Mouse (Mus musculus) urinary bladder, postnatal 4 days (tissue): ENCODE measurements around the gene Olfr1321.

ENCODE experiments used
- DNase-seq, 2 experiments: peaks; one replicate each; pipeline ENCODE4 v3.0.0; 2021 to 2022; ENCODE audit warnings: low spot score in 2 of 2

Gene Olfr1321

DNA sequence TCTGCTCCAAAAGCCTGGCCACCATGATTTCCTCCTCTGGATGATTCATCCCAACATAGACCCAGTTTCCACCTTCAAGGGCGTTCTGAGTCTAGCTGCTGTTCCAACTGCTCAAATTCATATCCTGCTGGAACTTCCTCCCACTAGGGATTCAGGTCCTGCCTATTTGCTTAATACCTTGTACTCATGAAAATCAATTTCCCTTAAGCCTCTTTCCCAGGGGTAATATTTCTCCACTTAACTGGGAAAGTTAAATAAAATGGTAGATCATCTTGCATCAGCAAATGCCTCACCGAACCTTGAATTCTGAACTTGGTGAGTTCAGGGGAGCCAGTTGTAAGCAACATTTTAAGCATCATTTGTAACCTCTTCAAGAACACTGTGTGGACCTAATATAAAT, at the start of gene Olfr1321:
Gene Olfr1321 (minus strand): TSS at position 101 of the 400 bp plus-strand sequence.
- no peak for DNase-seq

GRCm38 (mm10) chrX:49770828-49771227, 36.0 kb upstream of the Olfr1321 start:
- DNase-seq, result no peak

GRCm38 (mm10) chrX:49745192-49745591, 10.3 kb upstream of the Olfr1321 start:
- no peak for DNase-seq
